Mouse (Mus musculus) urinary bladder, adult 2 months (tissue): Measurements from ENCODE around the gene Sh3pxd2a. TPM values are rescaled to one million over a fixed set of nuclear protein-coding genes. Genes with fewer than 3 reads are reported as not detected.
A peak's percentile ranks its signal among the peaks of the same experiment; 100 is the strongest.

Experiments
- DNase-seq: peaks from one replicate; pipeline ENCODE4 v3.0.0; 2022; ENCODE audit warnings: low spot score
- polyA plus RNA-seq: library from polyadenylated mRNA; depleted of rRNA; stranded (reverse); fragments of >200 nt; gene quantifications from 2 replicates; pipeline ENCODE4 v1.2.3, GENCODE M21; 2012

The Sh3pxd2a gene
- polyA plus RNA-seq, 1 experiment: 23.2 TPM

DNA sequence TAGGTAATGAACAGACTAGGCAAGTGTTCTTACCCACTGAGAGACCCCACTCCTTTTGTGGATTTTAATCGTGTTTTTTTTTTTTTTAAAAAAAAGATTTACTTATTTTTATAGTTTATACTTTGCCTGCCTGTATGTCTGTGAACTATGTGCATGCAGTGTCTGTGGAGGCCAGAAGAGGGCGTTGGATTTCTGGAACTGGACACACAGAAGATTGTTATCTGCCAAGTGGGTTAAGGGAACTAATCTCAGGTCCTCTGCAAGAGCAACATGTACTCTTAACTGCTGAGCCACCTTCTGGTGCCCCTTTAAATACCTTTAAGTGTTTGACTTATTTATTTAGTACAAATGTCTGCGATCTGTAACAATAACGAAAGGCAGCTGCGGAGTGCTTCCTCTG, 92.2 kb downstream of the Sh3pxd2a start:
- no peak for DNase-seq

DNA sequence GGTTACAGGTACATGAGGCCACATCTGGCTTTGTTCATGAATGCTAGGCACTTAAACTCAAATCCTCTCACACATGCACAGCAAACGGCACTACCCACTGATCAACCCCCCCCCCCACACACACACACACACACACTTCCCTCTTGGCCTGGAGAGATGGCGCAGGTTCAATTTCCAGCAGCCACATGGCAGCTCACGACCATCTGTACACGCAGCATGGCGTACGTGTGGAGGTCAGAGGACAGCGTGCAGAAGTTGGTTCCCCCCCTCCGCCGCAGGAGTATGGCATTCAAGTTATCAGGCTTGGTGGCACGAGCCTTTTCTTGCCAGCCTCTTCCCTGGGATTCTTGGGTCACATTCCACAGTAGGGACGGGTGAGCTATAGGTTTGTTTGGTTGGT, 92.7 kb downstream of the Sh3pxd2a start:
- DNase-seq: no peak

DNA sequence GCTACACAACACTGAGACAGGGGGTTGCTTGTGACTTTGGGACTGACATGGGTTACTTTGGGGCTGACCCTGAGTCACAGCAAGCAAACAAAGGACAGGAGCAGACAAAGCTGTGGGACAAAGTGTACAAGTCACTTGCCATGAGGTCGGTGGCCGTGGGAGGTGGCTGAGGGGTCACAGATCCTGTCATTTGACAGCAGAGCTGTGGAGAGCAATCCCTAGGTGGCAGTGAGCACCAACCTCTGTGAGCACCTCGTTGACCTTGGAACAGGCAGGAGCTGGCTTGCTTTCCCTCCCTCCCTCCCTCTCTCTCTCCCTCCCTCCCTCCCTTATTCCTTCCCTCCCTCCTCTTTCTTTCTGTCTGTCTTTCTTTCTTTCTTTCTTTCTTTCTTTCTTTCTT, 95.2 kb downstream of the Sh3pxd2a start:
- no peak for DNase-seq

DNA sequence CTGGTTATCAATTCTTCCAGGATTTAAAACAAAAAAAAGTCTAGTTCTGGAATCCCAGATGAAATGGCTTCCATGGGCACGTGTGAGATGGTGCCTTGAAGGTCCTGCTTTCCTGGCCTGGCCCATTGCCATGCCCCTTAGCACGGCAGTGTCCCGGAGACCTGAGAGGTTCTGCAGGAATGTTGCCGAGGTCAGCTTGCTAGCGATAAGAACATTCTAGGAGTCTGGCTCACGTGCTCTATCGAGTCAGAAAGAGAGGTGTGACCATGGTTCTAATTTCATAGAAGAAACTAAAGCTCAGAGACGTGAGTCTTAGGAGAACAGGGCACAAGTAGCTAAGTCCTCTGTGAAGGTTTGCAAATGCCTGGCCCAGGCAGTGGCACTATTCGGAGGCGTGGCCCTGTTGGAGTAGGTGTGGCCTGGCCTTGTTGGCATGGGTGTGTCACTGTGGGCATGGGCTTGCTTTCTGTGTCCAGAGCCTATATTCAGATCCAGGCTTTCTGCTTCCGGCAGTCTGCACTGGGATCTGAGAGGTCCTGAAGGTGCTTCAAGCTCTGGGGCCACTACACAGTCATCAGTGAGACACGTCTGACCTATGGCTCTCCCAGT, 96.8 kb downstream of the Sh3pxd2a start:
- DNase-seq: no peak

DNA sequence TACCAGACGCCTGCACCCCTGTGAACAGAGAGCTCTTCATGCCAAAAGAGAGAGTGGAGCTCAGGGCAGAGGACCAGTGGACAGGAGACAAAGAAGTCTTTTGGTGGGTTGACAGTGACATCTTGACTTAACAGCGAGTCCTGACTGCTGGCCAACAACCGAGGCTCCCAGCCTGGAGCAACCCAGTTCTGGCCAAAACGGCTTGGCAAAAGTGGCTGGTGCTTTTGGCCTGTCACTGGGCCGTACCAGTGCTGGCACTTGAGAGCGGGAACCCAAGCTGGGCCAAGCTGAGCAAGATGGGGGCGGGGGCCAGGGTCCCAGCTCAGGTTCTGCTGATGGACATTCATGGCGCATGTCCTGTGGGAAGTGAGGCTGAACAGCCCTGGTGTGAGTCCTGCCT, 97.6 kb downstream of the Sh3pxd2a start:
- no peak for DNase-seq

DNA sequence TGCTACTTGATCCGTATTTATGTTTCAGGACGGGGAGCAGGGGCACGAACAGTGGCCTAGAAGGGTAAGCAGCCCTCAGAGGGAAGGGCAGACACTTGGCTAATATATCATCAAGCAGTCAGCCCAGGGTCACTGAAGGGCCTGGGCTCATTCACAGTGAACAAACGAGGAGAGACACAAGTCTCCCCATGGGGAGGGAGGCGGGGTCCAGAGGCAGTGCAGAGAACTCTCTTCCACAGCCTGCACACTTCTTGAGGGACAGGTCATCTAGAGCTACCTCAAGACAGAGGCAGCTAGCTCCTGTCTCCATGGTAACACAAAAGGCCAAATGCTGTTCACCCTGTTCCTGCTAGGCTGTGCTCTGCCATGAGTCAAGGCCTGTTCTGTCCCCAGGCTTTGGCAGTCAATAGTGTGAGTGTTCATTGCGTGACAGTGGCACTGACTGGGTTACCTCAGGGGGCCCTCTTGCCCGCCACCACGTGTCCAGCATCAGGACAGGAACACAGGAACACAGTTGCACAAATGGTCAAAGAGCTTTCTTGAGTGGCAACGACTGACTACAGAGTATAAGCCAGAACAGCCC, 101.0 kb downstream of the Sh3pxd2a start:
- no peak for DNase-seq

DNA sequence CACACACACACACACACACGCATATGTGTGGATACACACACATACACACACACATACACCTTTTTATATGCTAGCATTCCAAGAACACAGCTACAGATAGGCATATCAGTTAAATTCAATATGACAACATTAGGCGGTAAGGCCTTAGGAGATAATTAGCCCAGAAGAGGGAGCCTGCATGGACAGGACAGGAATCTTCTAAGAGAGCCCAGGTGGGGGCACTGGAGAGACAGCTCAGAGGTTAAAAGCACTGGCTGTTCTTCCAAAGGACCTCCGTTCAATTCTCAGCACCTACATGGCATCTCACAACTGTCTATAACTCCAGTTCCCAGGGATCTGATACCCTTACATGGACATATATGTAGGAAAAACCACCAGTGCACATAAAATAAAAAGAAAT, 103.3 kb downstream of the Sh3pxd2a start:
- DNase-seq: no peak

DNA sequence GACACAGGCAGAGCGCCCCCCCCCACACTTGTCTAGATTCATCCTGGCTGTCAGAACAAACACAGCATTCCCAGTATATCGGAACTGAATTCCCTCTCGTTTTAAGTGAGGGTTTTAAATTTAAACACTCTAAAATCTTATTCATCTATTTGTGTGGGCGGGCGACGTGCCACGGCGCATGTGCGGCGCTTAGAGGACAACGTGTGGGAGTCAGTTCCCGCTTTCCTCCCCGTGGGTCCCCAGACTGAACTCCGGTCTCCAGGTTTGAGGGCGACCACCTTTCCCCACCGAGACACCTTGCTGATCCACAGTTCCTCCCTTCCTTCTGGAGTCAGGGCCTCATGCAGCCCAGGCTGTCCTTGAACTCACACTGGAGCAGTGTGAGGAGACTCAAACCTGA, 104.2 kb downstream of the Sh3pxd2a start:
- DNase-seq: no peak

DNA sequence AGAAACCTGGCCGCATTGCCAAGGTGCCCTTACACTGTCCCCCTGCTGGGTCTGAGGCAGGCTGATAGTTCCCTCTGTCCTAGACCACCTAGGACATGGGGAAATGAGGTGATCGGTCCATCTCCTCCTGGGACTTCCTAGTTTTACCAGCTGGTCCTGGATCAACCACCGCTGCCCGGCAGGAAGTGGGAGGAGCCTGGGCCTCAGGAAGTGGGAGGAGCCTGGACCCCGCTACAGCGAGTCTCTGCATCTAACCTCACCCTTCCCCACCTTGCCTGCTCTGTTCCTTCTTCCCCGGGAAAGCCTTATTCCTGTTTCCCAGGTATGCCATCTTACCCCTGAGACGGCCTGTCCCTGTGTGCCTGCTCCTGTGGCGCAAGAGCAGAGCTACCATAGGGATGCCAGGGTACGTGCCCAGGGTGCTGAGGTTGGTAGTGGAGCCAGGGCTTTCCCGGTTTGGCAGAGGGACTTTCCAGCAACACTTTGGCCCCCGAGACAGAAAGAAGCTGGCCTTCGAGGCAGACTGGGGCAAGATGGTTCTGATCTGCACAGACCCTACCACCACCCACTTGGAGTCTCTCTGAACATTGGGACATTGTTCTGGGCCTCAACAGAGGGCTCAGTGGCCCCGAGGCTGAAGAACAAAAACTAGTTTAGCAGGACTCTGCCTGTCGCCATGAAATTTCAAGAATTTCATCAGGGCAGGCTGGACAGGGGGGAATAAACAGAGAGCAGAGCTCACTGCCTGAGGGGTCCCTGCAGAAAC, 104.9 kb downstream of the Sh3pxd2a start:
- DNase-seq: no peak

DNA sequence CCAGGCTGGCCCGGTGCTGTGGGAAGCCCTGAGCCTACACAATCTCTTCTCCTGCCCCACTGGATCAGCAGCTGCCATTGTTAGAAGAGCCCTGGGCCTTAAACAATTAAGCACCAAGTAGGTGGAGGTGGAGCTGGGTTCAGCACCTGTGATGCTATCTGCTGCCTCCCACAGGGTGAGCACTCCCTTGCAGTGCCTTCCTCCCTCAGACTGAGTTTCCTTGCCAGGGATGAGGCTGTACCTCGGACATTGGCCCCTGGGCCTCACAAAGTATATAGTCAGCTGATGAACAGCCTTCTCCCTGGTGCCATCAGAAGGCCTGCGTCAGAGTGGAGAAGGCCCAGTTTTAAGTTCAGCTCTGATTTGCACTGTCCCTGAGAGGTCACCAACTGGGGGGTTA, 106.9 kb downstream of the Sh3pxd2a start:
- no peak for DNase-seq

DNA sequence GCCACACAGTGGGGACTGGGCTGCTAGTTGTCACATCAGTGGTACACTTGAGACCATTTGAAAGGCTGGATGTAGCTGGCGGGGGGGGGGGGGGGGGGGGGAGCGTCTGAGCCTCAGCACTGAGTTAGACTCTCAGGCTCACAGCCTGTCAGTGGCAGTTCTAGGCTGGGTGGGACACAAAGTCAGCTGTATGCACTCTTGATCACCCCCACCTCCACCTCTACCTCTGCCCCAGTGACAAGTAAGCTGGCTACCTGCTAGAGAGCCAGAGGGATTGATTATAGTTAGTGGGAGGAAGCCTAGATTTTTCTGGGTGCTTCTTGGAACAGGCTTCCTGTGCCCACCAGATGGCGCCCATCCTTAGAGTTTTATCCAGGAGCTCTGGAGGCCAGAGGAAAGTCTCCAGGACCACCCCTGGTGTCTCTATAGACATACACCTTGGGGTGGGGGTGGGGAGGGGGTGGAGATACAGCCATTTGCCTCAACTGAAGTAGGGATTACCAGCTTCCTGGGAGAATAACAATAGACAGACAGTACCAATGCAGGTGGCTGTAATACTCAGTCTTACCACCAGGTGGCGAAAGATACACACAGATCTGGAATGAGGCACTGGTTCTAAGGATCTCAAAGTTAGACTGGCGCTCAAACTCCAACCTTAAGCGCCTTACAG, 107.9 kb downstream of the Sh3pxd2a start:
- no peak for DNase-seq

DNA sequence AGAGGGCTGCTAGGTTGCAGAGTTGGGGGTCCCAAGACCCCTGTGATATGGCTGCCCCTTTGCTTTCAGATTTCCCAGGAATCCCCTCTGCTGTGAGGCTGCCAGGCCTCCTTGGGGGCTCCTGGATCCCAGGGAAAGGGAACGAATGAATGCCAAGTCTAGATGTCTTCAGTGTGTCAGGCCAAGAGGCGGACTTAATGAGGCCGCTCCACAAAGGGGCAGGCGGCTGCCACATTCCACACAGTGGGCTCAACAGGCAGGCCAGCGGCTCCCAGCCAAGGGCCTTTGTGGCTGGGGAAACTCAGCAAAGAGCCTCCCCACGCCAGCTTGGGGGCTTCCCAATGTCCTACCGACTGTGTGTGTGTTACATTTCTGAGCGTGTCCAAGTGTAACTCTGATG, 109.7 kb downstream of the Sh3pxd2a start:
- DNase-seq: no peak

DNA sequence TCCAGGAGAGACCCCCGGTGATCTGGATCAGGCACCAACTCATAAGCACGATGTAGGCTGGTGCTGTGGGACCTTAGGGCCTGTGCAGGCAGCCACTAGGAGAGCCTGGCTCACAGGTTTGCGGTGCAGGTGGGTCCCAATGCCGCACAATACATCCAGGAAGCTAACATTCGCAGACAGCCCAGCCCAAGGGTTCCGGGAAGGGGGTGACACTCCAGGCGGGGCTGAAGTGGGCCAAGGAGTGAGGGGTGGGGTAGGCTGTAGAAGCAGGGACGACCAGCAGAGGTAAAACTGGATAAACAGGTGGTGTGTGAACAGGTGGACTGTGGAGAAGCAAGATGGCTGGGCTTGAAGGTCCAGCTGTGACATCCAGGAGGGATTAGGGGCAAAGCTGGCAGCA, 115.2 kb downstream of the Sh3pxd2a start:
- DNase-seq: no peak

DNA sequence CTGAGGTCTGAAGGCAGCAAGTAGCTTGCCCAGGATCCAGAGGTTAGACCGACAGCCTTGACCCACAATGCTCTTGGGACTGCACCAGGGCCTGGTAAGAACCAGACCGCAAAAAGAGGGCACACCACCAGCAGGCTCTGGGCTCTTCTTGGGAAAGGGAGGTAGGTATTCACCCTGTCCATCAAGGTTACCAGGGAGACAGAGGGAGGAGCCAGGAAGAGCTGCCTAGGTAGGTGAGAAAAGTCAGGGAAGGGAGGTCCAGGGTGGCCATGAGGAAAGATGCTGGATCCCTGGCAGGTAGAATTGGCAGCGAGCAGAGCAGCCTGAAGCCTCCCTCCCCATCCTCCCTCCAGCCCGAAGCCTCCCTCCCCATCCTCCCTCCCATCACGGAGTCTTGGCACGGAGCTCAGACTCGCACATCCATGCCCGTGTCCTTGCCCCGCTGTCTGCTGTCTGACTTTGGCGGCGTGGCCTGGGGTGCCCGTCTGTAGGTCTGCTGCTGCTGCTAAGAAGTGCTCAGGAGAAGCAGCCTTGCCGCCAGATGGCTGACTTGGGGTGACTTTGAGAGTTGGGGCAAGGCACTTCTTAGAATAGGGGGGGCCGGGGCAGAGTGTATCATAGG, 115.7 kb downstream of the Sh3pxd2a start:
- no peak for DNase-seq

DNA sequence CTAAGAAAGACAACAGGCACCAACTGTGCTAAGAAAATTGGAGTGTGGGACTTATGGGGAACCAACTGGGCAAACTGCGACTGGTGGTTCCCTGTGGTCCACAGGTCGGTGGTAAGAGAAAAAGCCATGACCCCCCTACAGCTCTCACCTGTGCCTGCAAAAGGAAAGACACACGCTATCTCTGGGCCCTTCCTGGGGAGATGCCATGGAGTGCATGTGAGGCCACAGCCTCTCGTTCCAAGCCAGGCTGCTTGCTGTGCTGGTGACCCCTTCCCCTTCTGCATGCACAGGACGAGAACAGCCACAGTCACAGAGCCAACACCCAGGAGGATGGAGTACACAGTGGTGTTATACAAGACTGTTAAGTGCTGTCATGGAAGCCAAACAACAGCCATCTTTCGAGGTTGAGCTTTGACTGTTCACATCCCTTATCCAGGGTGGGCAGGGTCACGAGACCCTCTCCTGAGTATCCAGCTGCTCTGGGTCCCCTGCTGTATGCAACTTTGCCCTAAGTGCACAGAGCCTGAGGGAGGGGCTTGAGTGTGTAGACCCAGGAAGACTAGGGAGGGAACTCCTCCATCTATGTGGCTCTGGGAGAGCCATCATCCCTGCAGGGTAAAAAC, 117.1 kb downstream of the Sh3pxd2a start:
- DNase-seq: no peak

DNA sequence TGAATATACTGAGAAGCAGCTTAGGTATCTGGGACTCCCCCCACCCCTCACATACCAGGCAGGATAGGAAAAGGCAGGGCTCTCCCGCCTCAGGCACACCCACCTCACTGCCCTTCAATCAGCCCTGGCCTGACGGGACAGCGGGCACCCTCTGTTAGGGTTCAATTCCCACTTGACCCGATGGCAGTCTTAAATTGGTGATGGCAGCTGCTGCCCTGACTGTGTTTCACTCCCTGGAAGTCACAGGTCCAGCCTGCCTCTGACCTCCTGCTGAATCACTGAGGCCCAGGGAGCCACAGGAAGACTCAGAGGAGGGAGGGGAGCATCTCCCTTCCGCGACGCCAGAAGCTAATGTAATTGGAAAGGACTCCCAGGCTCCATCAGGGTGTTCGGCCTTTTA, 117.6 kb downstream of the Sh3pxd2a start:
- DNase-seq: no peak

DNA sequence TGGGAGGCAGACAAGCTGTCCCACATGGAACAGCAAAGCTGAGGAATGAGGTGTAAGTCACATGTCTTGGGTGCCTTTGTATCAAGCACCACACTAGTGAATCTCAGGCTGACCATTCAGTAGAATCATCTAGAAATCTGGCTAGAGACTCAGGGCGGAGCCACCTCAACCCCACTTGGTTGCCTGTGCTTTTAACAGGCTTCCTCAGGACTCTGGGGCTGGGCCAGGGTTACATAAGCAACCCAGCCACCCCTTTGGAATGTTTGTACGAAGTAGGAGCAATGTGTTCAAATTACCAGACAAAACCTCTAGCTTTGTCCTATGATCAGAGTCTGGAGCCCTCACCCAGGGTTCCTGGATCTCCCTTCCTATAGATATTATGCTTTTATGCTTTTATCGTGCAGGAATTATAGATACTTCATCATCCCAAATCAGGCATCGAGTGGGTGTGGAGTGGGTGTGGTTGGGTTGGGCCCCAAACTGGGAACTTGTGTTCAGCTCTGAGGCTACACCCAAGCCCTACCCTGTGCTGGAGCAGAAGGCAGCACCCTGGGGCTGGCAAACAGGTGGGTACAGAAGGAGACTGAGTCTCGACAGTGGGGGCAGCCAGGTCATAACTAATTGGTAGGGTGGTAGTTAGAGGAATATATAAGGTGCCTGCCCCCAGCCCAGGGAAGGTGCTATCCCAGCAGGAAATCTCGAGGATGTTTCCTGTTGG, 118.2 kb downstream of the Sh3pxd2a start:
- DNase-seq: no peak

DNA sequence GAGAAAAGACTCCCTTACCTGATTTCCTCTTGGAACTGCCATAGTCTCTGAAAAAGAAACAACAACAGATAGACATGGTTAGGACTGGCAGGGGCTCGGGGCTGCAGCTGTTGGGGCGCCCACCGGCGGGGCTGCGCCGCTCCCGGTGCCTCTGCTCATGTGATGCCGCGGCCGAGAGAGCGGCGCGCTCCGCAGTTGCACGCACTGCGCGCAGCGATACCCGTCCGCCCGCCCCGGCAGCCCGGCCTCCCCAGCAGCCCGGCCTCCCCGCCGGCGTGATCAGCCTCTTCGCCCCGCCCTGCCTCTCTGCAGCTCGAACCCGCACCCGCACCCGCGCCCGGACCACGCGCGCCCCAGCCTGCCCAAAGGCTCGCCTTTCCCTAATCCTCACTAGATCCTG, 120.8 kb downstream of the Sh3pxd2a start:
- DNase-seq: no peak

DNA sequence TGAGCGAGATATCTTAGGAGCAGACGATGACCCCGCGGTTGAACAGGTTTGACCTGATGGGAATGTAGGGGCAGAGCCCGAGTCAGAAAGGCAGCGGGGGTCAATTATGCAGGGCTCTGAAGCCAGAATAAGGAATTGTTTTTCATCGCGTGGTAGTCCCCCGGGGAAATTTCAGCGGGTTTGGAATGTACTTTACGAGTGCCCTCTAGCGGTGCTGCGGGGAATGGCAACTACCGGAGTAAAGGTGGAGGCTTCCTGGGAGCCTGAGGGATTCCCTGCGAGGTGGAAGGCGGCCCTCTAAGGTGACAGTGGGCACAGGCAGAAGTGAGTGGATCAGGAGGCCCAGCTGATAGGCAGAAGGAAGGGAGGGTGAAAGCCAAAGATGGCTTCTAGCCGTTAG, 125.0 kb downstream of the Sh3pxd2a start:
- peak; percentile 71 for DNase-seq

DNA sequence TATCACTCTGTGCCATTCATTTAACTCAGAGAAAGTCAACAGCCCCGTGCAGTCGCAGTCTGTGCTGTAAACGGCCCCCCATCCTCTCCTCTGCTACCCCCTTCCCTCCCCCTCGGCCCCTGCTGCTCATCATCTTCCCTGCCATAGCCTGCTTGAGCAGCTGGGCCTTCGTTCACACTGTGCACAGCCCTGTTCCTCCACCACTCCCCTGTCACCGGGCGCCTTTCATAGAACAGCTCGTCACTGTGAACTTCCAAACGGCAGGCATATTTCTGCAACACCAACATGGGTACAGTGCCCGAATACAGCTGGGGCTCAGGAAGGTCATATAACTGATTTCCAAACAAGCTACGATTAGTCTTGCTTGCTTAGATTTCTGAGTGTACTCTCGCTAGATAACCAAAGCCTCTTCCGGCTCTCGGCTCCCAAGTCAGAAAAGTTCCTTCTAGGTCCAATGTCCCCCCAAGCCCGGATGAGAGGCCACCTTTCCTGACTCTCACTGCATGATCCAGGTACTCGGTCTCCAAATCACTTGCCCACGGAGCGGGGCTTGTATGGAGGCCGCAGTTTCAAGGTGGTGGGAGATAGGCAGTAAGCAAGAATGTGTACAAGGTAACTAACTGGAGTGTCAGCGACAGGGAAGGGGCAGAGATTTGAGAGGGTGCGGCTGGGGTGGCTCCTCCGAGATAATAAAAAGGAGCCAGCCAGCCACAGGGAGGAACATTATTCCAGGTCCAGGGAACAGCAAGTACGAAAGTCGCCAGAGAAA, 125.6 kb downstream of the Sh3pxd2a start:
- no peak for DNase-seq
